Mouse (Mus musculus): ENCODE results near the gene Wnt10b.

Wnt10b gene

DNA sequence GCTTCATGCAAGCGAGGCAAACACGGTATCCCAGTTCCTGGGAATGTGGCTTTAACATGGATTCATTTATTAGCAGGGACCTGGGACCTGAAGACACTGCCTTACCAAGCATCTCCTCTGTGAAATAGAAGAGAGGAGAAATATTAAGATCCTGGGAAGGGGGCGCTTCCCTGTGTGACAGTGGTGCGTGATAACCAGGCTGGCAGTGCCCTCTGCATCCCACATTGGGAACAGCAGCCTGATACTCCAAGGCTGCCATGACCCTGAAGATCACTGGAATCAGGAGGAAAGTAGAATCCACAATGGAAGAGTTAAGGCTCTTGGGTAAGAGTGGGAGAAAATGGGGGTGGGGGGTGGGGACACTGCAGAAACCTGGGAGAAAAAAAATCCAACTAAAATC lies 10.0 kb upstream of the Wnt10b start:
- ChIA-PET CTCF (interaction anchor here in 2 of 4 experiments (1.6 to 4.3 kb wide), 2 partner anchors 12 to 44 kb away, joined by 3 to 26 read pairs; no protein-coding TSS in a partner anchor), POLR2A (interaction anchor here in 1 of 4 experiments (0.6 to 6.9 kb wide), 3 partner anchors 9 to 143 kb away, joined by 4 to 36 read pairs (median 6); partner anchors contain the start of gene Wnt10b)

DNA sequence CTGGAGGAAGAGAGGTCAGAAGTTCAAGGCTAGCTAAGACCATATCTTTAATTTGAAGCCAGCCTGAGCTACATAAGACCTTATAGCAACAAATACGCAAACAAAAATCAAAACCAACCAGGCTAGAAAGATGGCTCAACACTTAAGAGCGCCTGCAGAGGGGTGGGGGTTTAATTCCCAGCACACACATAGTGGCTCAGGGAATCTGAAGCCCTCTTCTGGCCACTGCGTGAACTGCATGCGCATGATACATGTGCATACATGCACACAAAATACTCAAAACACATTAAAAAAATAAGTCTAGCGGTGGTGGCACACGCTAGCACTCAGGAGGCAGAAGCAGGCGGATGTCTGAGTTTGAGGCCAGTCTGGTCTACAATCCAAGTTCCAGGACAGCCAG lies 7.8 kb upstream of the Wnt10b start:
- ChIA-PET CTCF (interaction anchor here in 1 of 4 experiments (2.2 kb wide), 1 partner anchor 14 kb away, joined by 5 read pairs; no protein-coding TSS in a partner anchor), POLR2A (interaction anchor here in 1 of 4 experiments (1.1 to 1.6 kb wide), 2 partner anchors 23 to 45 kb away, joined by 4 read pairs; partner anchors contain the start of gene Arf3)

DNA sequence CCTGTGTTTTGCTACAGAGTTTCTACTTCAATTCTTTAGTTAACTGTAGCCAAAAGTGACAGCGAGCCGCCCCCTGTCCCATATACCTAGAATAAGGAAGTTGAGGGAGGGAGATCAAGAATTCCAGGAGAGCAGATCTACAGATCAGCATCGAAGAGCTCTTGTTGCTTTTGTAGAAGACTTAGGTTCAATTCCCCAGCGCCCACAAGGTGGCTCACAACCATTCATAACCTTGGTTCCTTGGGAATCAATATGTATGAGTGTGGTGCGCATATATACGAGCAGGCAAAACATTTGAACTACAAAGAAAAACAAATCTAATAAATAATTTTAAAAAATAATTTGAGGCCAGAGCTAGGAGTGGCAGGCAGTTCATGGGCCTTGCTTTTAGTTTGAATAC lies 3.2 kb upstream of the Wnt10b start:
- ChIA-PET CTCF (interaction anchor here (0.6 to 4.1 kb wide), 25 partner anchors 8 to 808 kb away, joined by 3 to 26 read pairs (median 5); partner anchors contain the start of genes Wnt1 (in 3 of the 4) and Fkbp11 (in 1 of the 4)), POLR2A (interaction anchor here (0.8 to 5.1 kb wide), 15 partner anchors 9 to 249 kb away, joined by 3 to 36 read pairs (median 3); partner anchors contain the start of genes Arf3 (in 1 of the 4), Fkbp11 (in 1 of the 4), Tuba1c (in 1 of the 4) and Wnt1 (in 1 of the 4))

DNA sequence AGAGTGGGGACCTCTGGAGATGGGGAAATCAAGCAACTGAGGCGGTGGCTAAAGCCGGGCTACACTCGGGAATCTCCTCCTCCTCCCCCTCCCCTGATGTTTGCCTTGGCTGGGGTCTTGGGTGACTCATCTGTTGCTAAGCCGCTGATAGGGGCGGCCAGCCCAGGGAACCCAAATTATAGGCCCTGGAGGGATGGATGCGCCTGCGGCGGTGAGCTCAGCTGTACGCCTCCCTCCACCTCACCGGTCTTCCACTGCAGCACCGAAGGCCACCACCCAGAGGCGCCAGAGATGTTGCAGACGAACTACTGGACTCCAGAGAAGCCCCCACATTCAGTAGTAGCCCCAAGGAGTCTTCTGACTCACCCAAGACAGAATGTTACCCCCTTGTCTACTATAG lies 2.6 kb upstream of the Wnt10b start:
- ChIA-PET POLR2A (interaction anchor here (0.8 to 5.1 kb wide), 15 partner anchors 8 to 249 kb away, joined by 3 to 36 read pairs (median 3); partner anchors contain the start of genes Arf3 (in 2 of the 4), Fkbp11 (in 1 of the 4), Tuba1c (in 1 of the 4) and Wnt1 (in 1 of the 4)), CTCF (interaction anchor here (0.5 to 4.1 kb wide), 27 partner anchors 9 to 674 kb away, joined by 3 to 26 read pairs (median 4); partner anchors contain the start of genes Wnt1 (in 2 of the 4), Arf3 (in 1 of the 4) and Fkbp11 (in 1 of the 4))

DNA sequence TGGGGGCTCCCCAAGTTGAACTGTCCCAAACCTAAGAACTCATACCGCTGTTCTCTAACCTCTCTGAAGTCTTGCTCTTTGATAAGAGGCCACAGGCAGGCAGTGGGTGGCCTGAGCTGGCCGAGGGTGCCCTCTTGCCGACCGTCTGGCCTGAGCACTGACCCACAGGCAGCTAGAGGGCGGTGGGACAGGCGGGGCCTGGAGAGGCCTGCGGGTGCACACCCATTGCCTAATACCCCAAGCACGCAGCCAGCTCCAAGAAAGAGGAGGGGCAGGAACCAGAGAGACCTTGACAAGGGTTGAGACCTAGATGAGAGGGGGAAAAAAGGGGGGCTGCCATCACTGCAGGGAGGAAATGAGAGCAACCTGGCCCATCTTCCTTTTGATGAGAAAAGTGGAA lies 2.1 kb upstream of the Wnt10b start:
- ChIA-PET POLR2A (interaction anchor here (1.0 to 5.1 kb wide), 13 partner anchors 8 to 238 kb away, joined by 3 to 36 read pairs (median 4); partner anchors contain the start of genes Arf3 (in 2 of the 4), Fkbp11 (in 1 of the 4) and Wnt1 (in 1 of the 4)), CTCF (interaction anchor here (0.6 to 4.1 kb wide), 19 partner anchors 9 to 674 kb away, joined by 3 to 26 read pairs (median 5); partner anchors contain the start of genes Wnt1 (in 2 of the 4) and Arf3 (in 1 of the 4))

DNA sequence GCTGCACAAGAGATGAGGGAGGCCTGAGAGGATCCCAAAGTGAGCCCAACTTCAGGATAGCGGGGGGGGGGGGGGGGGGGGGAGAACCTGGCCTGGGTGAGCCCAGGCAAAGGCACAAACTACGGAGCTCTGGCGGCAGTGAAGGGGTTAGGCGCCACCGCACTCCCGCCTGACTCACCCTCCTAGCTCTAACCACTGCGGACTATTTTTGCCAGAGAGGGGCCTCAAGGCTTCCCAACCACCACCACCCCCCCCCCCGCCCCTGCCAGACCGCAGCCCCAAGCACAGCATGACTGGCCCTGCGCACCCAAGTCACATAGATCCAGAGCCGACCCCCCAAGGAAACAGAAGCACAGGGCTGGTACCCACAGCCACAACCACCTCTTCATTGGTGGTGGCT lies 856 bp upstream of the Wnt10b start:
- POLR2A ChIA-PET, result interaction anchor here (0.6 to 5.1 kb wide), 13 partner anchors 13 to 239 kb away, joined by 3 to 36 read pairs (median 3); partner anchors contain the start of genes Arf3 (in 2 of the 4) and Wnt1 (in 1 of the 4)
- CTCF ChIA-PET, result interaction anchor here in 3 of 4 experiments (0.6 to 4.1 kb wide), 9 partner anchors 10 to 88 kb away, joined by 3 to 26 read pairs (median 5); partner anchors contain the start of gene Wnt1 (in 1 of the 3)

DNA sequence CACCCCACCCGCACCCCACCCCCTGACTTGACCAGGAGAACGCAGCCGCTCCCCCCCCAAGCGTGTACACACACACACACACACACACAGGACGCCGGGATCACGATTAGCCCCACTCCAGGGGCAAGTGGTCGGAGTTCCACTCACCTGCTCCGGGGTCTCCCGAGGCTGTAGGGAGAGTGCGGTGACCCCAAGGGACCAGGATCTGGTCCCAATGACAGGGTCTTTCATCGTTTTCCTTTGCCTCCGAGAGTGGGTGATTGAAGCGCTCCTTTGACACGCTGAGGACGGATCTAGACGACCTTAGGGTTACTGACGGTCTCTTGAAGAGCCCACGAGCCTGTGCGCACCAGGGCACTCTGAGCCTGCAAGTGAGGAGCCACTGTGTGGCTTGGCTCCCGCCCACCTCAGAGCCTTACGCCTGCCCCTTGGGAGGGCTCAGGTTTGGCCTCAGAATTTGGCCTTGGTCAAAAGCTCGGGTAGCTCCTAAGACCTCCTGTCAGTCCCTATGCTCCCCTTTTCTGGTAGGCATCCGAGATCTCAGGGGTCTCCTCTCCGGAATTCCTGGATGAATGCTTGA lies 331 bp upstream of the Wnt10b start:
- ChIA-PET CTCF (interaction anchor here in 3 of 4 experiments (0.6 to 4.1 kb wide), 8 partner anchors 12 to 79 kb away, joined by 3 to 26 read pairs (median 5); partner anchors contain the start of gene Wnt1 (in 1 of the 3)), POLR2A (interaction anchor here (0.7 to 5.1 kb wide), 11 partner anchors 8 to 214 kb away, joined by 3 to 36 read pairs (median 3); partner anchors contain the start of genes Arf3 (in 2 of the 4) and Wnt1 (in 1 of the 4))

DNA sequence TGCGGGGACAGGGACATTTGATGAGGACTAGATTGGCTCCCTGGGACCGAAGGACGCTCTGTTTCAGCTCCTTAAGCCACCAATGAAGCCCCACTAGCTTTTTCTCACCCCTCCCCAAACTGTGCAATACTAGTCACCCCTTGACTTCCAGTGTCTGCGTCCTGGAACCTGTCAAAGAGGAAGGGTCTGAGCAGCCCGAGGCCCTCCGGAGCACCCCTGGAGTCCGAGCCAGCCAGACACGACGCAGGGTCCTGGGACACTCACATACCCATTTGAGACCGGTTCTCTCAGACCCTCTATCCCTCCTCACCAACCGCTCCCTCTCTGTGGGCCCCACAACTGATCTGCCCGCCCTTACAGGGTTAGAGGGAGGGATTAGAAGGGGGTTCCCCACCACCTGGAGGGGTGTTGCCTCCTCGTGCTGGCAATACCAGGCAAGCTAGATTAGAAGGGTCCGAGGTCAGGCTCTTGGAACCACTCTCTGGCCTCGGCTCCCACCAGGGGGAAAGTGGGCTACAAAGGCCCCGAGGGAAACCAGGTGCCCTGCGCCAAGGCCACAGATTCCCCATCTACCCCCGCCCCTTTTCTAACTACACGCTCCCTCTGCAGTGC lies 839 bp downstream of the Wnt10b start:
- POLR2A ChIA-PET, result interaction anchor here (0.6 to 6.2 kb wide), 8 partner anchors 10 to 54 kb away, joined by 3 to 46 read pairs (median 4); partner anchors contain the start of genes Arf3 (in 3 of the 4), Prkag1 (in 1 of the 4) and Wnt1 (in 1 of the 4)

DNA sequence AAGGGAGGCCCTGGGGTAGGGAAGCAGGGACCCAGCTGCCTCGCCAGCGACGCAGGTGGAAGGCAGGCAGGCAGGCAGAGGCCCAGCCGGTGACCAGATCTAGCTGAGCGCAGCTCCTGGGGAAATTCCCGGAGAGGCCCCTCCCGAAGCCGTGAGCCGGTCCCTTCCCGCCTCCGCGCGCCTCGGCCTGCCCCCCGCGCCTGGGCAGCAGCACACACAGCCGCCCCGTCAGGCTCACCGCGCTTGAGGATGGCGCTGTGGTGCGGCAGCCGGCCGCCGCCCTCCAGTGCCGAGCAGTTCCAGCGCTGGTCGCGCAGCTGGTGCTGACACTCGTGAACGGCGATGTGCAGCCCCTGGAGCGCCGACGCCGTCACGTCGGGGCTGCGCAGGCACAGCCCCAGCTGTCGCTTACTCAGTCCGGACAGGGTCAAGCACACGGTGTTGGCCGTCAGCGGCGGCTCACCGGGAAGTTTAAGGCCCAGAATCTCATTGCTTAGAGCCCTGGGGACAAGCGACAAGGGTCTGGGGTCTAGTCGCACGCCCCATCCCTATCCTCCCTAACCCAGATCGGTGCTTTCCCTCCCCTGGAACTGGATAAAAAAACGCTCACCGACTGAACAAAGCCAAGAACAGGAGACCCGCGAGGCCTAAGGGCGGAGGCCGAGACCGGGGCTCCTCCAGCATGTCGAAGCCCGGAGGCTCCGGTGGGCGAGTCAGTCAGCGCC lies 1.5 kb downstream of the Wnt10b start:
- ChIA-PET POLR2A (interaction anchor here in 3 of 4 experiments (0.5 to 6.2 kb wide), 13 partner anchors 13 to 254 kb away, joined by 3 to 46 read pairs (median 4); partner anchors contain the start of genes Arf3 (in 3 of the 3), Prkag1 (in 1 of the 3), Rnd1 (in 1 of the 3) and Wnt1 (in 1 of the 3)), CTCF (interaction anchor here (0.6 to 1.3 kb wide), 9 partner anchors 9 to 175 kb away, joined by 3 to 7 read pairs (median 5); partner anchors contain the start of gene Arf3 (in 1 of the 4))

More for the DNA sequence above, 839 bp downstream of the Wnt10b start:
- CTCF ChIA-PET, result interaction anchor here (0.6 to 2.7 kb wide), 9 partner anchors 13 to 175 kb away, joined by 3 to 7 read pairs (median 5); partner anchors contain the start of gene Arf3 (in 1 of the 4)

DNA sequence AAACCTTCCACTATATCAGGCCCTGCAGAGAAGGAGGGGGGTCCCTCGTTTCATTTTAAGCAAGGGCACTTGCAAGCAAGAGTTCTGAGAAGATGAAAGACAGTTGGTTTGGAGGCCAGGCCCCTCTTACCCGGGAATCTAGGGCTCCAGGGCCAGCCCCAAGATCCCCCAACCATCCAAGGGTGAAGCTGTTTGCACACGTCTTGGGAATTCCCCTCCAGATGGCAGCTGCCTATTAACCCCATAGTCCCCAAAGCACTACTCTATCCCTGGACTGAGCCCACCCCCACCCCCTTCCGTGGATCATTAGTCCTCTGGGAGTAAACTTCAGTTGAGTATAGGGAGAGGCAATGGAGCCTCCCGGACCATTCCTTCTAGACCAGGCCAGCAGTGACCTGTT lies 2.4 kb downstream of the Wnt10b start:
- ChIA-PET POLR2A (interaction anchor here in 2 of 4 experiments (0.5 to 6.2 kb wide), 9 partner anchors 12 to 254 kb away, joined by 3 to 46 read pairs (median 4); partner anchors contain the start of genes Arf3 (in 2 of the 2), Rnd1 (in 1 of the 2) and Wnt1 (in 1 of the 2)), CTCF (interaction anchor here in 3 of 4 experiments (0.6 to 1.3 kb wide), 5 partner anchors 8 to 32 kb away, joined by 3 to 5 read pairs (median 3); no protein-coding TSS in a partner anchor)

DNA sequence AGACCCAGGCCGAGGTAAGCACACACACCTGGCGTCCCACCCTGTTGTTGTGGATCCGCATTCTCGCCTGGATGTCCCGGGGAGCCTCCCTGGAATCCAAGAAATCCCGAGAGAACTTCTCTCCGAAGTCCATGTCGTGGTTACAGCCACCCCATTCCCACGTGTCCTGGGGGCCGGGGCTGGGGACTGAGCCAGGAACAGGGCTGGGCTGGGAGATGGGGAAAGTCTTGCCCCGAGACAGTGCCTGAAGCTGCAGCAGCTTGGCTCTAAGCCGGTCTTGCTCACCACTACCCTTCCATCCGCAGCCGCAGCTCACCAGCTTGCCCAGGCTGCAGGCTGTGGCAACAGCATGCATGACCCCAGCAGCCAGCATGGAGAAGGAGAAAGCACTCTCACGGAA lies 3.9 kb downstream of the Wnt10b start:
- ChIA-PET POLR2A (interaction anchor here in 3 of 4 experiments (0.6 to 6.2 kb wide), 14 partner anchors 11 to 256 kb away, joined by 3 to 46 read pairs (median 4); partner anchors contain the start of genes Arf3 (in 3 of the 3), Rnd1 (in 1 of the 3), Tuba1c (in 1 of the 3) and Wnt1 (in 1 of the 3)), CTCF (interaction anchor here in 2 of 4 experiments (1.1 to 1.4 kb wide), 3 partner anchors 10 to 320 kb away, joined by 3 to 6 read pairs (median 4); no protein-coding TSS in a partner anchor)

DNA sequence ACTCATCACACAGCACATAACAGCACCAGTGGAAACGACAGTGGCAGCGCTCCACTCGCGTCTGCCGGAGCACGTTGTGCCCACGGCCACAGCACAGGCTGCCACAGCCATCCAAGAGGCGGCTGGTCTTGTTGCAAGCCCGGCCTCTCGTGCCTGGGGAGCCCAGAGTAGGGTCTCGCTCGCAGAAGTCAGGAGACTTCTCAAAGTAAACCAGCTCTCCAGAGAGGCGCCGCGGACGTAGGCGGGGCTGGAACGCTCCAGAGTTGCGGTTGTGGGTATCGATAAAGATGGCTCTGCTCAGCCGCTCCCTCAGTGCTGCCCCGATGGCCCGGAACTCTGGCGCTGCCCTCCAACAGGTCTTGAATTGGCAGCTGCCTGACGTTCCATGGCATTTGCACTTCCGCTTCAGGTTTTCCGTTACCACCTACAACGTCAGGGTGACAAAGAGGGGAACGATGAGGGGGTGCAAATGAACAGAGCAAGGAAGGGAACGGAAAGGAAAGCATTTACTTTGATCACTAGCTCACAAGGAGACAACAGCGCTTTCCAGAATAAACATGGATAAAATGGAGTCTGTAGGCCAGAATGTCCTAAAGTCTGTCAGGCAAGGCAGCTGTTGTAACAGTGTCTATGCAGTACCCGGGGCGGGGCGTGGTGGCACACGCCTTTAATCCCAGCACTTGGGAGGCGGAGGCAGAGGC lies 5.3 kb downstream of the Wnt10b start:
- ChIA-PET POLR2A (interaction anchor here in 3 of 4 experiments (0.6 to 6.2 kb wide), 26 partner anchors 8 to 257 kb away, joined by 3 to 46 read pairs (median 4); partner anchors contain the start of genes Arf3 (in 3 of the 3), Fkbp11 (in 1 of the 3), Kansl2 (in 1 of the 3) and Rnd1 (in 1 of the 3)), CTCF (interaction anchor here in 3 of 4 experiments (0.5 to 1.5 kb wide), 10 partner anchors 10 to 584 kb away, joined by 3 to 5 read pairs (median 3); partner anchors contain the start of genes Arf3 (in 1 of the 3) and Wnt1 (in 1 of the 3))

DNA sequence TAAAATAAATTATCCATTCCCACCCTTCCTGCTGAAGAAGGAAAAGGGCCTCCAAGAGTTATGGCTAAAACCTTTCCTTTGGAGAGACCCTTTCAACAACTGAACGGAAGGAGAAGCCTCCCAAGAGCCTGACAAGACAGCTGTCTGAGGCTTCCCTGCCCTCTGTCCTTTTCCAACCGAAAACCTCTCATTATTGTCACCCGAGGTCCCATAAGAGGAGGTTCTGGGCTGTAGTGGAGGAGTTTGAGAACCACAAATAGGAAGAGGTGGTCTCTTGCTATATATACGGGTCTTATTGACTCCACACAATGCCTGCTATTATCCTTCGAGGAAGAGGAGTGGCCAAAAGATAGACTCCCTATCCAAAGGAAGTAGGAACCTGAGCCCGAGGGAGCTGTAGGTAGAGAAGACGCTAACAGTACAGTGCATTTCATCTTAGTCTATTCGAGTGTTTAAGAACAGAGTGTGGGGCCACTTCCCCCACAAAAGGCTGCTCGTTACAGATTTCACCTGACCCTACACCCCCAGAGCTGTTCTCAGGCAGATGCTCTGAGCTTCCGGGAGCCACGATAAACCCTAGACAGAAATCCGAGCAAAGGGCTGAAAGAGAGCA lies 6.0 kb downstream of the Wnt10b start:
- CTCF ChIA-PET, result interaction anchor here in 3 of 4 experiments (0.7 to 1.5 kb wide), 10 partner anchors 9 to 584 kb away, joined by 3 to 4 read pairs (median 3); partner anchors contain the start of genes Arf3 (in 1 of the 3) and Wnt1 (in 1 of the 3)
- POLR2A ChIA-PET, result interaction anchor here in 3 of 4 experiments (0.6 to 6.2 kb wide), 22 partner anchors 8 to 258 kb away, joined by 3 to 46 read pairs (median 4); partner anchors contain the start of genes Arf3 (in 3 of the 3), Fkbp11 (in 1 of the 3), Kansl2 (in 1 of the 3) and Tuba1c (in 1 of the 3)

DNA sequence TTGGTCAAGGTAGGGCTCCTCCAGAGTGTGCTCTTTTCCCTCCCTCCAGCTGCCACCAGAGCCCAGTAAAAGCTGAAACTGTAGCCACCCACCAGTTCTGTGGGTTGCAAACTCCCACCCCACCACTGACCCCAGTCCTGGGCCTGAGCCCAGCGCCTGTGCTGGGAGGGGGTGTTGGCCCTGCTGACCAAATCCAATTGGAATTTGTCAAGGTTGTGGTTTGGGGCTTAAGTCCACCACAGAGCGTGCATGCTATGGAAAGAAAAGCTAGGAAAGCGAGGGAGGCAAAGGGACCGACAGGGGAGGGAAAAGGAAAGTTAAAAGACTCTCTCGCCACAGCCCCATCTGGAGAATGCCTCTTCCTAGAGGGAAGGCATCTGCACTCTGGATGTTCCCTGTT lies 9.7 kb downstream of the Wnt10b start:
- POLR2A ChIA-PET, result interaction anchor here in 1 of 4 experiments (0.5 to 1.1 kb wide), 2 partner anchors 14 to 106 kb away, joined by 3 read pairs; partner anchors contain the start of gene Ddx23
- CTCF ChIA-PET, result interaction anchor here in 2 of 4 experiments (0.5 to 0.6 kb wide), 3 partner anchors 11 to 1912 kb away, joined by 3 to 11 read pairs (median 5); no protein-coding TSS in a partner anchor

DNA sequence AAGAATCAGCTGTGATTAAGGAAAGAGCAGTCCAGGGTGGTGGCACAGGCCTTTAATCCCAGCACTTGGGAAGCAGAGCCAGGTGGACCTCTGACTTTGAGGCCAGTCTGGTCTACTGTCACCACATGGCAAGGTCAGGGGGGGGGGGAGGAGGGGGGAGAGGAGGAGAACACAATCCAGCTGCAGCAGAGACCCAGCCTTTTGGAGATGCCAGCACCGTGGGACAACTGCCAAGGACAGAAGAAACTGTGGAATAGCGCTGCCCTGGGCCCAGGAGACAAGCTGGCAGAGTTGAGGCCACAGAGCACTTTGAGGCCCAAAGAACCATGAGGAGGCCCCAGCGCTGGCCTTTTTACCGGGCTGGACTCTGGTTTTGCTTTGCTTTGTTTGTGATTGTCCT lies 12.0 kb downstream of the Wnt10b start:
- ChIA-PET CTCF (interaction anchor here in 3 of 4 experiments (0.5 to 1.0 kb wide), 7 partner anchors 9 to 1572 kb away, joined by 3 to 5 read pairs (median 3); partner anchors contain the start of genes Ccdc65 (in 1 of the 3) and Prkag1 (in 1 of the 3)), POLR2A (interaction anchor here in 3 of 4 experiments (0.5 to 0.7 kb wide), 4 partner anchors 21 to 724 kb away, joined by 3 to 6 read pairs (median 3); partner anchors contain the start of gene Rnd1 (in 1 of the 3))

All from embryonic stem cell, embryonic (primary cell).